Mouse (Mus musculus): ENCODE results near the gene Akirin1.

GRCm38 (mm10) chr4:123685046-123685445 lies 65.1 kb downstream of the Akirin1 start:
- TF ChIP-seq EP300 (IDR thresholded peaks at IDR 0.05; ENCODE audit: low read depth) (no peak), CTCF (IDR thresholded peaks at IDR 0.05; ENCODE audit: low read depth) (no peak)
